In genomic region chr1:36307495-36308280, GRCm38 (mm10) we compare ENCODE assay signal across 7 mouse cellular contexts. TPM values are rescaled to one million over a fixed set of nuclear protein-coding genes. Genes with fewer than 3 reads are reported as not detected.
DNase-seq lines count a peak whose midpoint lies in the region; ATAC-seq and TF ChIP-seq lines count a peak whose summit lies in the region.

Gene Arid5a, plus strand, starts transcription at chr1:36307733.

- peak; percentile 99 for TF ChIP-seq POLR2A in heart, adult 2 months (IDR thresholded peaks at IDR 0.05; ENCODE audit: insufficient read depth, low read depth, low read length)

- peak within 1 kb of the TSS; percentile 58; the same call in 1 of the 2 replicates for H3K27ac ChIP-seq in embryonic facial prominence, embryonic 12.5 days
- H3K27ac ChIP-seq in heart, adult 2 months = peak within 1 kb of the TSS; percentile 96
- no peak within 1 kb of the TSS for H3K27ac ChIP-seq in limb, embryonic 13.5 days
- H3K27ac ChIP-seq in midbrain, embryonic 16.5 days (ENCODE audit: low read length) = 0 out of 2 replicates have a peak within 1 kb of the TSS, but pooled peaks have one; percentile 3

- DNase-seq in adrenal gland, postnatal 25 days = peak; percentile 86
- DNase-seq in heart, adult 2 months = peak; percentile 90
- peak; percentile 82 to 85 for DNase-seq in kidney, adult 8-10 months
- peak; percentile 74 to 89 for DNase-seq in spleen, postnatal 10 days (ENCODE audit: low spot score in 2 of 2)

- TF ChIP-seq EP300 in heart, adult 2 months (IDR thresholded peaks at IDR 0.05; ENCODE audit: insufficient read depth, low read depth, low read length) = no peak; the same call in 1 of the 2 replicates

- no peaks in the 10 kb centered on the region for H3K9me3 ChIP-seq in embryonic facial prominence, embryonic 12.5 days
- H3K9me3 ChIP-seq in limb, embryonic 13.5 days = no peaks in the 10 kb centered on the region
- no peaks in the 10 kb centered on the region for H3K9me3 ChIP-seq in midbrain, embryonic 16.5 days (replicated peaks; ENCODE audit: control insufficient read depth, low read length, poor library complexity, severe bottlenecking)

- ATAC-seq in embryonic facial prominence, embryonic 12.5 days (ENCODE audit: insufficient number of reproducible peaks, insufficient read depth, low FRiP score, low TSS enrichment) = peak; percentile 84
- peak; percentile 88 for ATAC-seq in limb, embryonic 13.5 days (ENCODE audit: low FRiP score, low read depth)
- ATAC-seq in midbrain, embryonic 16.5 days = peak; percentile 93

- no peaks in the 10 kb centered on the region for H3K36me3 ChIP-seq in embryonic facial prominence, embryonic 12.5 days
- no peaks in the 10 kb centered on the region for H3K36me3 ChIP-seq in heart, adult 2 months (ENCODE audit: control insufficient read depth, insufficient read depth, low read length)
- H3K36me3 ChIP-seq in limb, embryonic 13.5 days = no peaks in the 10 kb centered on the region
- no peaks in the 10 kb centered on the region for H3K36me3 ChIP-seq in midbrain, embryonic 16.5 days (ENCODE audit: control insufficient read depth, insufficient read depth, low read length)

- H3K79me2 ChIP-seq in heart, adult 2 months (replicated peaks; ENCODE audit: control insufficient read depth, insufficient read depth, low read length) = no peaks in the 10 kb centered on the region; the same call in 1 of the 2 replicates

- H3K4me2 ChIP-seq in embryonic facial prominence, embryonic 12.5 days (replicated peaks) = peak within 1 kb of the TSS; percentile 88
- peak within 1 kb of the TSS; percentile 92 for H3K4me2 ChIP-seq in limb, embryonic 13.5 days (replicated peaks)
- H3K4me2 ChIP-seq in midbrain, embryonic 16.5 days (ENCODE audit: low read length) = peak within 1 kb of the TSS; percentile 97

- TF ChIP-seq CTCF in heart, adult 2 months (IDR thresholded peaks at IDR 0.05) = peak; percentile 50

- peak within 1 kb of the TSS; percentile 53 for H3K4me3 ChIP-seq in embryonic facial prominence, embryonic 12.5 days
- peak within 1 kb of the TSS; percentile 83 for H3K4me3 ChIP-seq in heart, adult 2 months
- H3K4me3 ChIP-seq in limb, embryonic 13.5 days = peak within 1 kb of the TSS; percentile 61
- H3K4me3 ChIP-seq in midbrain, embryonic 16.5 days (ENCODE audit: low read depth, low read length) = peak within 1 kb of the TSS; percentile 64

- H3K4me1 ChIP-seq in embryonic facial prominence, embryonic 12.5 days = peaks cover 24% of the 10 kb centered on the region
- peaks cover 12% of the 10 kb centered on the region for H3K4me1 ChIP-seq in heart, adult 2 months (ENCODE audit: control insufficient read depth, insufficient read depth, low read length)
- peaks cover 37% of the 10 kb centered on the region for H3K4me1 ChIP-seq in limb, embryonic 13.5 days
- H3K4me1 ChIP-seq in midbrain, embryonic 16.5 days (ENCODE audit: control insufficient read depth, insufficient read depth, low read length) = peaks cover 11% of the 10 kb centered on the region; the same call in 1 of the 2 replicates

- peak within 1 kb of the TSS; percentile 47 for H3K9ac ChIP-seq in embryonic facial prominence, embryonic 12.5 days
- peak within 1 kb of the TSS; percentile 98 for H3K9ac ChIP-seq in heart, adult 2 months (ENCODE audit: low read depth, low read length)
- peak within 1 kb of the TSS; percentile 66 for H3K9ac ChIP-seq in limb, embryonic 13.5 days
- peak within 1 kb of the TSS; percentile 67 for H3K9ac ChIP-seq in midbrain, embryonic 16.5 days (ENCODE audit: low read depth, low read length)

- H3K27me3 ChIP-seq in embryonic facial prominence, embryonic 12.5 days = peaks cover 13% of the 10 kb centered on the region
- no peaks in the 10 kb centered on the region for H3K27me3 ChIP-seq in heart, adult 2 months (ENCODE audit: control insufficient read depth, insufficient read depth, low read length)
- peaks cover 30% of the 10 kb centered on the region for H3K27me3 ChIP-seq in limb, embryonic 13.5 days
- peaks cover 7% of the 10 kb centered on the region for H3K27me3 ChIP-seq in midbrain, embryonic 16.5 days (ENCODE audit: control insufficient read depth, insufficient read depth, low read depth, low read length)

- intact Hi-C loops in heart, adult 2 months (cut with DNase I) = loop anchor here (2.0 to 5.0 kb wide), 2 partner anchors 61 to 165 kb away; partner anchors contain the start of genes Cnnm4 and Kansl3

- under 1% methylated on average over 65 of the region's 65 CpGs for WGBS in embryonic facial prominence, embryonic 12.5 days
- under 1% methylated on average over 65 of the region's 65 CpGs for WGBS in heart, adult 2 months
- under 1% methylated on average over 65 of the region's 65 CpGs for WGBS in limb, embryonic 13.5 days
- WGBS in midbrain, embryonic 16.5 days = under 1% methylated on average over 62 of the region's 65 CpGs

RNA-seq across cellular contexts. Expression of gene Arid5a, which starts in this region (rescaled TPM):
- total RNA-seq in adrenal gland, postnatal 25 days (2021) = 2.7 and 3.5 TPM in 2 replicates
- 5.1 and 5.8 TPM in 2 replicates for polyA plus RNA-seq in embryonic facial prominence, embryonic 12.5 days (2016; fragmentation: Nextera tagmentation; extraction: Ambion mirVana)
- 10 to 100 TPM; 10.2 to 12.4 TPM for total RNA-seq in heart, adult 2 months (2021)
- polyA plus RNA-seq in heart, adult 2 months (2012; rRNA removed) = 4.7 and 4.9 TPM in 2 replicates
- polyA plus RNA-seq in limb, embryonic 13.5 days (2015; fragmentation: Nextera tagmentation; extraction: Ambion mirVana) = 6.7 and 9.2 TPM in 2 replicates
- 2.8 and 3.6 TPM in 2 replicates for polyA plus RNA-seq in midbrain, embryonic 16.5 days (2015; fragmentation: Nextera tagmentation; extraction: Ambion mirVana)

Comparison
In these comparisons a context has a peak if more than half of its experiments do, and no peak if none do; other contexts are left out.
1. H3K9ac ChIP-seq: peak in every context shown above with its lines; median percentile 98 in heart, adult 2 months; 67 in midbrain, embryonic 16.5 days; 66 in limb, embryonic 13.5 days; 47 in embryonic facial prominence, embryonic 12.5 days.